Mouse (Mus musculus) kidney, adult 2 months (tissue): Measurements from ENCODE around the gene Hoxc5.

Source experiments
- CTCF ChIP-seq: fragments of 200-500 bp; conservative IDR thresholded peaks from 2 replicates; pipeline ENCODE4 v1.5.1; 2011; ENCODE audit warnings: low read depth, mild to moderate bottlenecking, control low read depth, low read length, moderate library complexity, mixed read lengths; ENCODE audit not compliant: insufficient read depth, insufficient read length
- POLR2A ChIP-seq: fragments of 200-500 bp; IDR thresholded peaks from one replicate; pipeline ENCODE4 v1.6.1; 2011; ENCODE audit warnings: low read depth, low read length, control low read depth

DNA sequence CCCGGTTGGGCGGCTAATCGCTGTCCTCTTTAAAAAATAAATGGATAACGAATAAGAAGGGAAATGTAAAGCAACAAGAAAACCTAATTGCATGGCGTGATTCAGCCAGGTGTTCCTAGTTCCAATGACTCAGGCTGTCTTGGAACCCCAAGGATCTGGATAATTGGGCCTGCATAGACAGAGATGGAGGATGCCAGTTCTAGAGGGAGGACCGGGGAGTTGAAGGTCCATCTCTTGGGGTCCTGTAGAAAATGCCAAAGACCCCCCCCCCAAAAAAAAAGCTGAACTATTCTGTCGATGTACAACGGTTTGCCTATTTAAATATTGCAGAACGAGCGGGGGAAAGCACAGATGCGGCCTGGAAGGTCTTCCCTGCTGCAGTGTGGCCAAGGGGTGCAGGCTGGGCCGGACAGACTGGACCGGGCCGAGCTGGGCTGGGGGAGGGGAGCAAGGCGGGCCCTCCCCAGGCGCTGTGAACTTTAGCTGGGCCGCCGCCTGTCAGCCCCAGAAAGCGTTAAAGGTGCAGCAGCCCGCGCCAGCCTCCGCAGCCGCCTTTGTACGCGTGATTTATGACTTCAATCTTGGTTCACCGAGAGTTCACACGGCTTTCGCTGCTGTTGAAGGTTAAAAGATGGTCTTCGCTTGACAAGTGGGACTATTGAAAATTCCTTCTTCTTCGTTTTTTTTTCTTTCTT, 94.0 kb downstream of the Hoxc5 start:
- TF ChIP-seq CTCF (no peak), POLR2A (no peak)
